Mouse (Mus musculus) hindbrain, embryonic 14.5 days (tissue): Measurements from ENCODE around the gene Fzd5. TPM values are rescaled to one million over a fixed set of nuclear protein-coding genes. Genes with fewer than 3 reads are reported as not detected.
A peak's percentile ranks its signal among the peaks of the same experiment; 100 is the strongest.

Experiments used
- ATAC-seq: fragments of 200-750 bp; cut with Nextera tagmentation; 2 replicates; pipeline ENCODE4 v1.8.0; 2017; ENCODE audit warnings: moderate number of reproducible peaks, mild to moderate bottlenecking, moderate TSS enrichment, moderate library complexity; ENCODE audit not compliant: low FRiP score
- DNase-seq: peaks from one replicate; pipeline ENCODE4 v3.0.0-alpha.2; 2015; ENCODE audit warnings: low spot score
- H3K27ac ChIP-seq: fragments of 300-500 bp; sonication (generic); 2 replicates; pipeline ENCODE4 v1.5.1; 2014; ENCODE audit warnings: mild to moderate bottlenecking, moderate library complexity
- H3K27me3 ChIP-seq: fragments of 300-500 bp; sonication (generic); 2 replicates; pipeline ENCODE4 v1.6.1; 2014; ENCODE audit warnings: mild to moderate bottlenecking, low read length, mixed read lengths; ENCODE audit not compliant: control insufficient read depth, insufficient read depth
- H3K36me3 ChIP-seq: fragments of 300-500 bp; sonication (generic); replicated peaks from 2 replicates; pipeline ENCODE4 v1.6.1; 2014; ENCODE audit not compliant: control insufficient read depth, insufficient read depth
- H3K4me1 ChIP-seq: fragments of 300-500 bp; sonication (generic); replicated peaks from 2 replicates; pipeline ENCODE4 v1.6.1; 2014; ENCODE audit warnings: antibody characterized with exemption, low read length, mixed read lengths; ENCODE audit not compliant: control insufficient read depth, insufficient read depth
- H3K4me2 ChIP-seq: fragments of 300-500 bp; sonication (generic); replicated peaks from 2 replicates; pipeline ENCODE4 v1.6.1; 2014; ENCODE audit warnings: mild to moderate bottlenecking, moderate library complexity
- H3K4me3 ChIP-seq: fragments of 300-500 bp; sonication (generic); replicated peaks from 2 replicates; pipeline ENCODE4 v1.5.1; 2014; ENCODE audit warnings: mild to moderate bottlenecking, low read length
- H3K9ac ChIP-seq: fragments of 300-500 bp; sonication (generic); 2 replicates; pipeline ENCODE4 v1.6.1; 2014
- H3K9me3 ChIP-seq: fragments of 300-500 bp; sonication (generic); 2 replicates; pipeline ENCODE4 v1.6.1; 2016; ENCODE audit warnings: low read length; ENCODE audit not compliant: control insufficient read depth
- WGBS: fragments of 180-500 bp; shearing (Covaris S2); extraction: QIAGEN DNeasy Blood & Tissue Kit; methylation state at CpG from one replicate; pipeline ENCODE4 v1.1.7; 2014; 5-methylcytosine and 5-hydroxymethylcytosine counted together
- polyA plus RNA-seq: library from polyadenylated mRNA; unstranded; fragments of >200 nt; fragmentation: Nextera tagmentation; extraction: Ambion mirVana; gene quantifications from 2 replicates; pipeline ENCODE4 v1.2.1, GENCODE M21; 2014

Gene Fzd5
- polyA plus RNA-seq, result 0.23 and 0.29 TPM in 2 replicates

- H3K27me3 ChIP-seq, result peaks cover 61% of the 10 kb centered on the region
- H3K9ac ChIP-seq, result peak within 1 kb of the TSS; percentile 54
- ATAC-seq (peak; percentile 94), DNase-seq (peak; percentile 78)
- peak within 1 kb of the TSS; percentile 98 for H3K4me2 ChIP-seq
- H3K36me3 ChIP-seq, result no peaks in the 10 kb centered on the region
- peak within 1 kb of the TSS; percentile 60 for H3K4me3 ChIP-seq
- H3K4me1 ChIP-seq, result peaks cover 27% of the 10 kb centered on the region
- H3K27ac ChIP-seq, result no peak within 1 kb of the TSS
- 2% methylated on average over 49 of the region's 73 CpGs for WGBS
- H3K9me3 ChIP-seq, result no peaks in the 10 kb centered on the region
Measured at GRCm38 (mm10) chr1:64737502-64738179, at the start of gene Fzd5. Fzd5 (minus strand) TSS chr1:64737751.

- Histone ChIP-seq H3K36me3 (no peaks in the 10 kb centered on the region), H3K9ac (no peak overlapping the region), H3K4me3 (no peak overlapping the region), H3K9me3 (no peaks in the 10 kb centered on the region), H3K4me2 (peak overlapping the region; percentile 23), H3K27ac (no peak overlapping the region), H3K4me1 (peaks cover 5% of the 10 kb centered on the region; the same call in 1 of the 2 replicates), H3K27me3 (no peaks in the 10 kb centered on the region)
- no peak for ATAC-seq
- DNase-seq, result peak; percentile 41
- WGBS, result 17% methylated on average over 12 of the region's 12 CpGs
Measured at GRCm38 (mm10) chr1:64779863-64780262, 42.3 kb upstream of the Fzd5 start.

GRCm38 (mm10) chr1:64779415-64779814 is 41.9 kb upstream of the Fzd5 start:
- no peaks in the 10 kb centered on the region for H3K27me3 ChIP-seq
- DNase-seq (no peak), ATAC-seq (no peak)
- no peak overlapping the region for H3K4me3 ChIP-seq
- no peak overlapping the region for H3K9ac ChIP-seq
- WGBS, result 17% methylated on average over 5 of the region's 5 CpGs
- H3K4me2 ChIP-seq, result peak overlapping the region; percentile 23; the same call in 1 of the 2 replicates
- no peaks in the 10 kb centered on the region for H3K9me3 ChIP-seq
- no peak overlapping the region for H3K27ac ChIP-seq
- H3K4me1 ChIP-seq, result peaks cover 5% of the 10 kb centered on the region; the same call in 1 of the 2 replicates
- H3K36me3 ChIP-seq, result no peaks in the 10 kb centered on the region

- H3K9ac ChIP-seq, result no peak overlapping the region
- H3K9me3 ChIP-seq, result no peaks in the 10 kb centered on the region
- WGBS, result 84% methylated on average over 4 of the region's 4 CpGs
- H3K4me3 ChIP-seq, result no peak overlapping the region
- H3K4me1 ChIP-seq, result no peaks in the 10 kb centered on the region
- DNase-seq (no peak), ATAC-seq (no peak)
- H3K36me3 ChIP-seq, result no peaks in the 10 kb centered on the region
- H3K4me2 ChIP-seq, result no peak overlapping the region
- H3K27me3 ChIP-seq, result no peaks in the 10 kb centered on the region
- H3K27ac ChIP-seq, result no peak overlapping the region
Measured at GRCm38 (mm10) chr1:64773305-64773704, 35.8 kb upstream of the Fzd5 start.

GRCm38 (mm10) chr1:64770169-64770568 is 32.6 kb upstream of the Fzd5 start:
- ATAC-seq (no peak), DNase-seq (no peak)
- Histone ChIP-seq H3K9ac (no peak overlapping the region), H3K4me3 (no peak overlapping the region), H3K4me1 (no peaks in the 10 kb centered on the region), H3K4me2 (no peak overlapping the region), H3K27me3 (no peaks in the 10 kb centered on the region), H3K9me3 (no peaks in the 10 kb centered on the region), H3K36me3 (no peaks in the 10 kb centered on the region), H3K27ac (no peak overlapping the region)
- 72% methylated on average over 6 of the region's 6 CpGs for WGBS

GRCm38 (mm10) chr1:64761646-64762045 is 24.1 kb upstream of the Fzd5 start:
- WGBS, result 89% methylated on average over 4 of the region's 4 CpGs
- Histone ChIP-seq H3K27ac (no peak overlapping the region), H3K4me1 (no peaks in the 10 kb centered on the region), H3K4me2 (no peak overlapping the region), H3K27me3 (no peaks in the 10 kb centered on the region), H3K9ac (no peak overlapping the region), H3K9me3 (no peaks in the 10 kb centered on the region), H3K36me3 (no peaks in the 10 kb centered on the region), H3K4me3 (no peak overlapping the region)
- ATAC-seq, result no peak
- no peak for DNase-seq

GRCm38 (mm10) chr1:64757766-64758165 is 20.2 kb upstream of the Fzd5 start:
- Histone ChIP-seq H3K9ac (no peak overlapping the region), H3K36me3 (no peaks in the 10 kb centered on the region), H3K4me1 (no peaks in the 10 kb centered on the region), H3K9me3 (no peaks in the 10 kb centered on the region), H3K27ac (no peak overlapping the region), H3K4me2 (no peak overlapping the region), H3K4me3 (no peak overlapping the region), H3K27me3 (no peaks in the 10 kb centered on the region)
- ATAC-seq, result no peak
- 91% methylated on average over 5 of the region's 5 CpGs for WGBS
- DNase-seq, result no peak

- 39% methylated on average over 2 of the region's 2 CpGs for WGBS
- no peak overlapping the region for H3K27ac ChIP-seq
- no peaks in the 10 kb centered on the region for H3K27me3 ChIP-seq
- H3K4me2 ChIP-seq, result no peak overlapping the region
- H3K4me1 ChIP-seq, result no peaks in the 10 kb centered on the region
- no peak overlapping the region for H3K4me3 ChIP-seq
- no peak for DNase-seq
- H3K9ac ChIP-seq, result no peak overlapping the region
- ATAC-seq, result no peak
- no peaks in the 10 kb centered on the region for H3K36me3 ChIP-seq
- H3K9me3 ChIP-seq, result no peaks in the 10 kb centered on the region
Measured at GRCm38 (mm10) chr1:64757254-64757653, 19.7 kb upstream of the Fzd5 start.

- DNase-seq (no peak), ATAC-seq (no peak)
- Histone ChIP-seq H3K27me3 (no peaks in the 10 kb centered on the region), H3K9me3 (no peaks in the 10 kb centered on the region), H3K9ac (no peak overlapping the region), H3K4me2 (no peak overlapping the region), H3K27ac (no peak overlapping the region), H3K4me1 (no peaks in the 10 kb centered on the region), H3K36me3 (no peaks in the 10 kb centered on the region), H3K4me3 (no peak overlapping the region)
- 79% methylated on average over 10 of the region's 10 CpGs for WGBS
Measured at GRCm38 (mm10) chr1:64756640-64757030, 19.1 kb upstream of the Fzd5 start.
